Mouse (Mus musculus): ENCODE measurements around the gene Col18a1.

DNA sequence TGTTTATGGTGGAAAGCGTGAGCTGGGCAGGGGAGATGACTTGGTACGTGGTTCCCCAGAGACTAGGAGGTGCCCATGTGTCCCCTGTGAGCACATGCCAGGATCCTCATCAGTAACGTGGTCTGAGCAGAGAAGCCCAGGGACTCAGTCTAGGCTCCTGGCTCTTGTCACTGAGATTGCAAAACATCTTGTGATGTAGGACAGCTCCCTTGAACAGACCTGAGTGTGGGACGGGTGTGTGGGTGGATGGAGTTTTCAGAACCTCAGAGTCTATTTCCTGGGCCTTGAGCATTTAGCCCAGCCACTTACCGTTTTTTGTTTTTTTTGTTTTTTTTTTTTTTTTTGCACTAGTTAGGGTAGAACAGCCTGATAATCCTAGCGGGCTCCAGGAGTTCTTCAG, 130.9 kb downstream of the Col18a1 start:
- no peak for TF ChIP-seq CTCF (IDR thresholded peaks at IDR 0.05; ENCODE audit: control insufficient read depth, insufficient read depth, low read length)
- TF ChIP-seq POLR2A (IDR thresholded peaks at IDR 0.05; ENCODE audit: borderline replicate concordance, control insufficient read depth, low read depth, low read length) = no peak

Measured in bone marrow, adult 2 months (tissue).